Mouse (Mus musculus) left cerebral cortex, adult 8-10 months (tissue): Measurements from ENCODE around the gene Rab7b. TPM values are rescaled to one million over a fixed set of nuclear protein-coding genes. Genes with fewer than 3 reads are reported as not detected.

ENCODE experiments used
- total RNA-seq, 4 experiments: library from RNA; stranded (reverse); gene quantifications; 2 replicates each; pipeline ENCODE4 v1.2.4; 2022

Rab7b gene
- total RNA-seq, 4 experiments from 2014 or later = 1.2 to 7.3 (median 3.3) TPM

Other genes with a start within 250 kb of the Rab7b start
- gene Srgap2, start 161.3 kb upstream of the Rab7b start, total RNA-seq = 10 to 100 TPM; 70.7 to 81.5 (median 76.7) TPM
- 1 to 10 TPM; 1.1 to 1.5 (median 1.3) TPM for gene Fam72a, start 160.8 kb upstream of the Rab7b start, total RNA-seq
- gene Avpr1b, start 89.5 kb upstream of the Rab7b start, total RNA-seq = not detected
- gene Ctse, start 50.4 kb upstream of the Rab7b start, total RNA-seq = 1 to 10 TPM in 2 of 4 experiments, not detected in 2; 3.4 to 5.1 TPM
- gene Slc26a9, start 55.3 kb downstream of the Rab7b start, total RNA-seq = under 1 TPM in 2 of 4 experiments, not detected in 2; 0.06 to 0.13 TPM
- gene Pm20d1, start 108.7 kb downstream of the Rab7b start, total RNA-seq = 1 to 10 TPM; 2.1 to 3.3 (median 2.4) TPM
- 10 to 100 TPM; 49.4 to 56.1 (median 53.7) TPM for gene Slc41a1, start 138.8 kb downstream of the Rab7b start, total RNA-seq
- gene Rab29, start 178.5 kb downstream of the Rab7b start, total RNA-seq = 1 to 10 TPM; 4.7 to 6.7 (median 6.1) TPM
- gene Nucks1, start 221.8 kb downstream of the Rab7b start, total RNA-seq = 100 to 1,000 TPM; 142 to 178 (median 163) TPM